Mouse (Mus musculus): ENCODE data around the gene Gpx3. TPM values are rescaled to one million over a fixed set of nuclear protein-coding genes. Genes with fewer than 3 reads are reported as not detected.
A peak's percentile ranks its signal among the peaks of the same experiment; 100 is the strongest.

The Gpx3 gene
- total and polyA plus RNA-seq, 2 experiments from 2014 or later, result 28.5 to 78.0 TPM

DNA sequence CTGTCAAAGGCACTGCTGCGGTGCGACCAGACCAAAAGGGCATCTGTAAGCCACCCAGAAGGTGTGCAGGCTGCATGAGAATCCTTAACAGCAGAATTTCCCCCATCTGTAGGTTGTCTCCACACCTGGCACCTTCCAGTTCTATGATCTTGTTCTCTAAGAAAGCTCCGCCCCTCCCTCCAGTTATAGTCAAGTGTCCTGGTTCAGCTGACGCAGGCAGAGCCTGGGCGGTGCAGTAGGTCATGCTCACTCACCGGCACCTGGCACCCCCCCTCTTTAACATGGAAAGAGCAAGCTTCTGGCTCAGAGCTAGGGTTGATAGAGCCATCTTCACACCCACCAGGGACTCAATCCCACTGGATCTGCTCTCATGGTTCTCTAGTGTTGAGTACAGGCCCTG lies 27.0 kb downstream of the Gpx3 start:
- ATAC-seq, result no peak
- no peak overlapping the region for H3K4me3 ChIP-seq (ENCODE audit: low read length)
- no peak overlapping the region for H3K9ac ChIP-seq (replicated peaks; ENCODE audit: low read length)
- H3K4me2 ChIP-seq (ENCODE audit: low read depth, low read length), result no peak overlapping the region
- no peaks in the 10 kb centered on the region for H3K4me1 ChIP-seq (ENCODE audit: insufficient read depth, low read length)
- H3K27ac ChIP-seq, result no peak overlapping the region
- H3K27me3 ChIP-seq (ENCODE audit: insufficient read depth, low read length), result no peaks in the 10 kb centered on the region
- peaks cover 12% of the 10 kb centered on the region for H3K36me3 ChIP-seq (ENCODE audit: insufficient read depth, low read length)
- WGBS, result 94% methylated on average over 6 of the region's 6 CpGs
- H3K9me3 ChIP-seq (ENCODE audit: low read length), result no peaks in the 10 kb centered on the region
- no peak for TF ChIP-seq CTCF (IDR thresholded peaks at IDR 0.05; ENCODE audit: low read depth)
- DNase-seq (ENCODE audit: low spot score), result no peak

- H3K36me3 ChIP-seq (ENCODE audit: insufficient read depth, low read length), result peaks cover 12% of the 10 kb centered on the region
- no peak overlapping the region for H3K4me3 ChIP-seq (ENCODE audit: low read length)
- ATAC-seq (no peak), DNase-seq (ENCODE audit: low spot score) (no peak)
- H3K9me3 ChIP-seq (ENCODE audit: low read length), result no peaks in the 10 kb centered on the region
- no peak for TF ChIP-seq CTCF (IDR thresholded peaks at IDR 0.05; ENCODE audit: low read depth)
- H3K4me2 ChIP-seq (ENCODE audit: low read depth, low read length), result no peak overlapping the region
- no peak overlapping the region for H3K27ac ChIP-seq
- WGBS, result 88% methylated on average over 8 of the region's 8 CpGs
- no peak overlapping the region for H3K9ac ChIP-seq (replicated peaks; ENCODE audit: low read length)
- H3K27me3 ChIP-seq (ENCODE audit: insufficient read depth, low read length), result no peaks in the 10 kb centered on the region
- H3K4me1 ChIP-seq (ENCODE audit: insufficient read depth, low read length), result no peaks in the 10 kb centered on the region
Observed at GRCm38 (mm10) chr11:54929744-54930143, 27.5 kb downstream of the Gpx3 start.

GRCm38 (mm10) chr11:54930318-54930979 lies 28.2 kb downstream of the Gpx3 start:
- H3K4me2 ChIP-seq (ENCODE audit: low read depth, low read length), result no peak overlapping the region
- no peaks in the 10 kb centered on the region for H3K9me3 ChIP-seq (ENCODE audit: low read length)
- no peak overlapping the region for H3K4me3 ChIP-seq (ENCODE audit: low read length)
- no peaks in the 10 kb centered on the region for H3K4me1 ChIP-seq (ENCODE audit: insufficient read depth, low read length)
- DNase-seq (ENCODE audit: low spot score) (peak; percentile 74), ATAC-seq (0 out of 2 replicates have a peak, but pooled peaks have one; percentile 24)
- H3K36me3 ChIP-seq (ENCODE audit: insufficient read depth, low read length), result peaks cover 14% of the 10 kb centered on the region
- TF ChIP-seq CTCF (IDR thresholded peaks at IDR 0.05; ENCODE audit: low read depth), result peak; percentile 79
- H3K9ac ChIP-seq (replicated peaks; ENCODE audit: low read length), result no peak overlapping the region
- 58% methylated on average over 7 of the region's 7 CpGs for WGBS
- H3K27ac ChIP-seq, result no peak overlapping the region
- no peaks in the 10 kb centered on the region for H3K27me3 ChIP-seq (ENCODE audit: insufficient read depth, low read length)

- no peak overlapping the region for H3K9ac ChIP-seq (replicated peaks; ENCODE audit: low read length)
- WGBS, result 65% methylated on average over 5 of the region's 5 CpGs
- no peaks in the 10 kb centered on the region for H3K4me1 ChIP-seq (ENCODE audit: insufficient read depth, low read length)
- no peaks in the 10 kb centered on the region for H3K27me3 ChIP-seq (ENCODE audit: insufficient read depth, low read length)
- ATAC-seq (0 out of 2 replicates have a peak, but pooled peaks have one; percentile 31), DNase-seq (ENCODE audit: low spot score) (peak; percentile 48)
- peaks cover 12% of the 10 kb centered on the region for H3K36me3 ChIP-seq (ENCODE audit: insufficient read depth, low read length)
- peak; percentile 81 for TF ChIP-seq CTCF (IDR thresholded peaks at IDR 0.05; ENCODE audit: low read depth)
- H3K4me2 ChIP-seq (ENCODE audit: low read depth, low read length), result no peak overlapping the region
- H3K9me3 ChIP-seq (ENCODE audit: low read length), result no peaks in the 10 kb centered on the region
- no peak overlapping the region for H3K27ac ChIP-seq
- no peak overlapping the region for H3K4me3 ChIP-seq (ENCODE audit: low read length)
Observed at GRCm38 (mm10) chr11:54931405-54932093, 29.3 kb downstream of the Gpx3 start.

GRCm38 (mm10) chr11:54932540-54932939 lies 30.3 kb downstream of the Gpx3 start:
- DNase-seq (ENCODE audit: low spot score) (no peak), ATAC-seq (no peak)
- no peak overlapping the region for H3K4me3 ChIP-seq (ENCODE audit: low read length)
- H3K4me1 ChIP-seq (ENCODE audit: insufficient read depth, low read length), result no peaks in the 10 kb centered on the region
- WGBS, result 95% methylated on average over 6 of the region's 6 CpGs
- no peaks in the 10 kb centered on the region for H3K9me3 ChIP-seq (ENCODE audit: low read length)
- H3K27ac ChIP-seq, result no peak overlapping the region
- H3K4me2 ChIP-seq (ENCODE audit: low read depth, low read length), result no peak overlapping the region
- H3K36me3 ChIP-seq (ENCODE audit: insufficient read depth, low read length), result peaks cover 7% of the 10 kb centered on the region; the same call in 1 of the 2 replicates
- no peak overlapping the region for H3K9ac ChIP-seq (replicated peaks; ENCODE audit: low read length)
- no peak for TF ChIP-seq CTCF (IDR thresholded peaks at IDR 0.05; ENCODE audit: low read depth)
- no peaks in the 10 kb centered on the region for H3K27me3 ChIP-seq (ENCODE audit: insufficient read depth, low read length)

DNA sequence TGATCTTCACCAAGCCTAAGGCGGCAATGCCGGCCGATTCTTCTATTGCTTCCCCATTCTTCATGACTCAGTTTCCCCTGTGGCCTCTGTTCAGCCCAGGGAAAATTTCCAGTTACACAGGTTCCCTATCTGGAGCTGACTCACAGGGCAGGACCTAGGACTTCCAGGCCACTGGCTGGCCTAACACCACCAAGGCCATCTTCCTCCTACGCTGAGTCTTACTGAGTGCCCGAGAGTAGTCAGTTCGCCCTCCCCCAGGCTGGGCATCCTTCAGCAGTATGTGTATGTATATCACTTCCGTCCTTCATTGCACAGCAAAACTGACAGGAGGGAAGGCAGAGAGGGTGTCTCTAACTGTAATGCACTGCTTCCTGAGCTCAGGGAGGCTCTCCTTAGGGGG lies 31.9 kb downstream of the Gpx3 start:
- Histone ChIP-seq H3K36me3 (ENCODE audit: insufficient read depth, low read length) (peaks cover 13% of the 10 kb centered on the region; the same call in 1 of the 2 replicates), H3K4me3 (ENCODE audit: low read length) (no peak overlapping the region), H3K9ac (replicated peaks; ENCODE audit: low read length) (no peak overlapping the region), H3K27ac (no peak overlapping the region), H3K4me2 (ENCODE audit: low read depth, low read length) (no peak overlapping the region), H3K4me1 (ENCODE audit: insufficient read depth, low read length) (no peaks in the 10 kb centered on the region), H3K9me3 (ENCODE audit: low read length) (no peaks in the 10 kb centered on the region), H3K27me3 (ENCODE audit: insufficient read depth, low read length) (no peaks in the 10 kb centered on the region)
- WGBS, result 95% methylated on average over 7 of the region's 7 CpGs
- DNase-seq (ENCODE audit: low spot score) (no peak), ATAC-seq (no peak)
- TF ChIP-seq CTCF (IDR thresholded peaks at IDR 0.05; ENCODE audit: low read depth), result no peak

Measured in hindbrain, postnatal 0 days (tissue).